Mouse (Mus musculus): ENCODE results near the gene 1700016H13Rik.
A peak's percentile ranks its signal among the peaks of the same experiment; 100 is the strongest.

Gene 1700016H13Rik

GRCm38 (mm10) chr5:103655346-103656118 lies at the start of gene 1700016H13Rik:
TSS of gene 1700016H13Rik (minus strand) at chr5:103656010.
- peak; percentile 83 to 87 for DNase-seq (ENCODE audit: low spot score in 2 of 2)

DNA sequence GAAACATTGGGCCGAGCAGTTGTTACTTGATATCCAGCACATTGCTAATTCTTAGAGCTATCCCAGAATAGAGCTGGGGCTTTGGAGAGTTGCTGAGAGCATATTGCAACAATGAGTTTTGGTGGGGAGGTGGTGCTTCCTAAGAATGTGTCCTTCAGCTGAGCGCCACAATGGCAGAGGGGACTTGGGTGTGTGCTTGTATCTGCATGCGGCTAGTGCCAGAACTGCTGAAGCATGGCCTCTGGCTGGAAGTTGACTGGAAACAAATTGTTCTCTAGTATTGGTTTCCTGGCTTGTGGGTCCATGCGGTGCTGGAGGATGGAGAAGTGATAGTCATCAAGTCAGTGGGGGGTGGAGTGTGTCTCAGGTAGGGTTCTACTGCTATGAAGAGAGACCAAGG lies 49.5 kb upstream of the 1700016H13Rik start:
- DNase-seq (ENCODE audit: low spot score in 2 of 2) = no peak

- DNase-seq (ENCODE audit: low spot score in 2 of 2) = no peak
Observed at GRCm38 (mm10) chr5:103702527-103702926, 46.7 kb upstream of the 1700016H13Rik start.

DNA sequence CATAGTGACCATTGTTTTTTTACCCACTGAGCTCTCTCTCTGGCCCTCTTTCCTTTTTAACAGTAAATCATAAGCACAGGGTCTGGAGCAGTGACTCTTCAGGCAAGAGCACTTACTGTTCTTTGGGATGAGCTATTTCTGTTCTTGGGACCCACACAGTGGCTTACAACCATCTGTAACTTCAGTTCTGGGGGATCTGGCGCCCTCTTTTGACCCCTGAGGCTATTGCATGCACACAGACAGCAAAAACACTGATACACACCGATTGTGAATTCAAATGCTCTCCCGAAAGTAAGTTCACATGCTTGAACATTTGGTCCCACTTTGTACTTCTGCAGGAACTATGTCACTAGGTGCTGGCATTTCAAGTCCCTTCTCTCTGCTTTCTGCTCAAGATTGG lies 45.7 kb upstream of the 1700016H13Rik start:
- no peak for DNase-seq (ENCODE audit: low spot score in 2 of 2)

GRCm38 (mm10) chr5:103700661-103701060 lies 44.9 kb upstream of the 1700016H13Rik start:
- DNase-seq (ENCODE audit: low spot score in 2 of 2) = no peak

DNA sequence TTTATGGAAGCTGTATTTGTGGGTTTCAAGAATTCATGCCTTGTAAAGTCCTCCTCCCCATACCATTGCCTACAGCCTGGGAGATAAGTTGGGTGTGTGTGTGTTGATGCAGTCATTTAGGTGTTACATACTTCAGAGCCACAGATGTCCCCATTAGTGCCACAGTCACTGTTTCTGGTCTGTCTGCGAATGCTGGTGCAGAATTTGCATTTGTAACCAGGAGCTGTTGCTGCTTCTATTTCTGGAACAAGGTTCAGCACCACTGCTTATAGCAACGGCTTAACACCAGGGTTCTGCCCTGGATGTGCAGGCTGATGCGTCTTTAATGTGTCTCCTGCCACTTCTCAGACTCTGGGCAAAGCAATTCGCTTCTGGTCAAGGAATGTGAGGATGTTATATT lies 43.7 kb upstream of the 1700016H13Rik start:
- DNase-seq (ENCODE audit: low spot score in 2 of 2) = no peak

DNA sequence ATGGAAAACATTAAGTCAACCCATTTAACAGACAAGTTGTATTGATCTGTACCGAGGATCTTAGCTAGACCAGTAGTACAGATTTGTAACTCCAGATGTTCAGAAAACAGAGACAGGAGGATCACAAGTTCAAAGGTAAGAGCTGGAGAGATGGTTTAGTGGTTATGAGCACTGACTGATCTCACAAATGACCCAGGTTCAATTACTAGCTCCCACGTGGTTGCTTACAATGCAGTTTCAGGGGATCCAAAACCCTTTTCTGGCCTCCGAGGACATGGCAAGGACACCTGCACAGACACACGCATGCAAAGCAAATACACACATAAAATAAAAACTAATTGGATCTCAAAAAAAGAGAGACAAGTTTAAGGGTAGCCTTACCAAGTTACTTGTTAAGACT lies 42.8 kb upstream of the 1700016H13Rik start:
- no peak for DNase-seq (ENCODE audit: low spot score in 2 of 2)

GRCm38 (mm10) chr5:103697875-103698491 lies 42.2 kb upstream of the 1700016H13Rik start:
- DNase-seq (ENCODE audit: low spot score in 2 of 2) = no peak

DNA sequence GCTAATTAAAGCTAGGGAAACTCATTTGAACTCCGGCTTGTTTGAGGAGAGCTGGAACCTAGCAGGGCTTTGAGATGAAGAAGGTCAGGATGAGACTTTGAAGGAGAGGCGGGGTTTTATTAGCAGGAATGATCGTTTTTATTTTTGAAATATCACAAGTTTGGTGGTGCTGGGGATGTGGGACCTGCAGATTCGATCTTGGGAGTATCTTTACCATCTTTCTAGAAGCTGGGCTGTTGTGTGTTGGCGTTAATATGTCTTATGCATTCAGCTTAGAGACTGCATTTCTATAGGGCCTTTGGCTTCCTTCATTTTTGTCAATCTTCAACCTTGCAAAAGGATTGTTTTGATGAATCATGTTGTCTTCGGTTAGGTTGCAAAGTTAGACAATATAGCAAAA lies 38.3 kb upstream of the 1700016H13Rik start:
- no peak for DNase-seq (ENCODE audit: low spot score in 2 of 2)

DNA sequence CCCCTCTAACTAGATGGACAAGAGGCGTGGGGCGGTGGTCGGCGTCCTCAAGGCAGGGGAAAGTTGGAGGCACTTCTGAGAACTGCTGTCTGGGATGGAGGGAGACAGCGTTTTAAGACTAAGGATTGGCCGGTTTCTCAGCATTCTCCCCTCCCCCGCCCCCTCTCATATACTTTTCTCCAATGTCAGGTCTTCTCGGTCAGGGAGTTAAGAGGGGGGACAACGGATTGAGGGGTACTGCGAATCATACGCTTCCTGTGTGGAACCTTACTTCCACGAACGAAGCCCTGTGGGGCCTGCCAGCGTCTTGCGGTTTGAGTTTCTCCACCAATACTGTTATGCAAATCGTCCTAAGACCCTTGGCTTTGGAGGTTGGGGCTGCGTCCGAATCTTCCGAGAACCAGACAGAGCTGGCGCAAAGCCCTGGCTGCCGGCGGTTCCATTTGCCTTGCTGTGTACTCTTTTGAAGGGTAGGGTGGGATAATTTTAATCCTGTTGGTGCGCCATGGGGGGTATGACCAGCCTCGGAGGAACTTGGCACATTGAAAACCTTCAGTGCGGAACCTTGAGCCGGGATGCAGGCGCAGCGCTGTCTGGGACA lies 37.3 kb upstream of the 1700016H13Rik start:
- DNase-seq (ENCODE audit: low spot score in 2 of 2) = peak; percentile 22 to 32

GRCm38 (mm10) chr5:103692531-103693040 lies 36.8 kb upstream of the 1700016H13Rik start:
- DNase-seq (ENCODE audit: low spot score in 2 of 2) = peak in 1 of 2 experiments; percentile 30

- DNase-seq (ENCODE audit: low spot score in 2 of 2) = peak; percentile 92 to 97
Observed at GRCm38 (mm10) chr5:103691624-103692530, 36.1 kb upstream of the 1700016H13Rik start, which contains the start of gene Aff1. TSS of gene Aff1 (plus strand) at chr5:103692374.

GRCm38 (mm10) chr5:103691171-103691570 lies 35.4 kb upstream of the 1700016H13Rik start:
- DNase-seq (ENCODE audit: low spot score in 2 of 2) = no peak

- no peak for DNase-seq (ENCODE audit: low spot score in 2 of 2)
Observed at GRCm38 (mm10) chr5:103690190-103690589, 34.4 kb upstream of the 1700016H13Rik start.

GRCm38 (mm10) chr5:103689645-103690044 lies 33.8 kb upstream of the 1700016H13Rik start:
- DNase-seq (ENCODE audit: low spot score in 2 of 2) = no peak

DNA sequence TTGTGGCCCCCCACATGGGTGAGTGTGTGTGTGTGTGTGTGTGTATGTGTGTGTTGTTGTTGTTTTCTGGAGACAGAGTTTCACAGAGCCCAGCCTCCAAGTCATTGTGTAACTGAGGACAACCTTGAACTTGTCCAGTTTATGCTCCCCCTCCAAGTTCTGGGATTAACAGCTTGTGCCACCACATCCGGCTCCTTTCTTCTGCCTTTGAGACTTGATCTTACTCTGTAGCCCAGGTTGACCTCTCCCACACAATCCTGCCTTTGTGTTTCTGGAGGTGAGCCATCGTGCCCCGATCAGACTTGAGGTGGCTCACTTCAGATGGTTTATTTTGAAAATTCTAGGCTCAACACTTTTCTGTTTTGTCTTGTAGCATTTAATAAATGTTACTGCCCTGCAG lies 26.0 kb upstream of the 1700016H13Rik start:
- DNase-seq (ENCODE audit: low spot score in 2 of 2) = no peak

DNA sequence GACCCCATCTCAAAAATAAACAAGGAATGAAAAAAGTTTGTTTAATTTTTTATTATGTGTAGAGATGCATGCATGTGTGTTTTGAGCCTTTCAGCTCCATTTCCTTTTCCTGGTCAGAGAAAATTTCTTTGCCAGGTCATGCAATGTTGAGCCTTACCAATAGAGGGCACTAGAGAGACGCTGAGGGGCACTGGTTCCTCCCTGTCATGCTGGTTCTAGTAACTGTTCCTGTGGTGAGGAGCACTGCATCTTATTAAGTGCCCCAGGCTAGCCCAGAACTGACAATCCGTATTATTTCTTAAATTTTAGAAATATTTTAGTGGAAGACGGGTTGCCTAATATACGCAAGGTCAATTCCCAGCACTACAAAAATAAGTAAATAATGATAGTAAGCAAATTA lies 24.6 kb upstream of the 1700016H13Rik start:
- peak in 1 of 2 experiments; percentile 70 for DNase-seq (ENCODE audit: low spot score in 2 of 2)

DNA sequence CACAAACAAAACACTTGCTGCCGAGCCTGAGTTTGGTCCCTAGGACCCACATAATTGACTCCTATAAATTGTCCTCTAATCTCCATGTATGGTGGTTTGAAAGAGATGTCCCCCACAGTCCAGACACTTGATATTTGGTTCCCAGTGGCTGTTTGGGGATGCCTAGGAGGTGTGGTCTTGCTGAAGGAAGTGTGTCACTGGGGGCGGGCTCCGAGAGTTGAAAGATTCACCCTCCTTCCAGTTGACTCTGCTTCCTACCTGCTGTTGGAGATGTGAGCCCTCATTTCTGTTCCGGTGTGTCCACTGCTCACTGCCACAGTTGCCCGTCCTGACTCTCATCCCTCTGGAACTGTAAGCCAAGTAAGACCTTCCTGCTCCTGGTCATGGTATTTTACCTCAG lies 23.2 kb upstream of the 1700016H13Rik start:
- DNase-seq (ENCODE audit: low spot score in 2 of 2) = no peak

- no peak for DNase-seq (ENCODE audit: low spot score in 2 of 2)
Observed at GRCm38 (mm10) chr5:103677894-103678293, 22.1 kb upstream of the 1700016H13Rik start.

GRCm38 (mm10) chr5:103676289-103676881 lies 20.6 kb upstream of the 1700016H13Rik start:
- DNase-seq (ENCODE audit: low spot score in 2 of 2) = peak in 1 of 2 experiments; percentile 25

GRCm38 (mm10) chr5:103674482-103674881 lies 18.7 kb upstream of the 1700016H13Rik start:
- DNase-seq (ENCODE audit: low spot score in 2 of 2) = no peak

Measured in urinary bladder, adult 18-20 months (tissue).